ENCODE assay signal across 13 mouse cellular contexts in the genomic region with DNA sequence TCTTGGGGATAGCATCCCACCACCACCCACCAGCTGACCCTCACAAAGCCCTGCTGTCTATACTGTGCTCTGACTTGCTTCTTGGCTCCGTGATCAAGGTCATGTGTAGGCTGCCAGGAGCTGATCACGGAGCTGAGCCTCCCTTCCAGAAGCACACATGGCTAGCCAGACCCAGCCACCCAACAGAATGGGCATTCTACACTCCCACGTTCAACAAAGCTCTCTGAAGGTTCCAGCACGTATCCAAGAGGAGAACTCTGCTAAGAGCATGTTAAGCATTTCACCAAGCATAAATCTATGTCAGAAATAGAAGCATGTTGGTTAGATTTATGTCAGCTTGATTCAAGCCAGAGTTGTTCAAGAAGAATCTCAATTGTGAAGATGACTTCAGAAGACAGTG.
DNase-seq lines count a peak whose midpoint lies in the region.
"Had no signal": no experiment of that assay in that cellular context is flagged by ENCODE, and none has a peak within 500 bp of the region (broad histone marks: within the 10 kb centered on the region; RNA-seq: fewer than 3 reads in every experiment).

No protein-coding gene starts in this region.

- DNase-seq in cerebellum, adult 11-12 months: peak; percentile 18
- no peak for DNase-seq in cerebellum, adult 11 months
- DNase-seq in cerebellum, postnatal 14 days: peak; percentile 14 to 45
- DNase-seq in cerebellum, postnatal 36 days: no peak
- peak; percentile 22 for DNase-seq in left cerebral cortex, adult 11 months (ENCODE audit: low spot score)
- DNase-seq in left cerebral cortex, postnatal 10 days (ENCODE audit: extremely low spot score in 1 of 2, low spot score in 2 of 2): no peak
- DNase-seq in brain, adult 2 months (ENCODE audit: low read depth, low spot score): peak; percentile 65
- DNase-seq in c-Kit-positive CD71-positive TER-119-positive erythroid progenitor cells, embryonic 14.5 days (ENCODE audit: low spot score): no peak
- DNase-seq: adrenal gland, postnatal 14 days; embryo, embryonic 11 days; gastrocnemius, adult 2 months; gastrocnemius, postnatal 25 days; kidney, adult 18-20 months had no signal

- intact Hi-C loops in left cerebral cortex, postnatal 10 days (cut with DNase I): no loop called here

Comparison
In these comparisons a context has a peak if more than half of its experiments do, and no peak if none do; other contexts are left out.
1. DNase-seq: peak in cerebellum, adult 11-12 months (single experiment), cerebellum, postnatal 14 days (2 of 2), left cerebral cortex, adult 11 months (single experiment) and brain, adult 2 months (single experiment); none in cerebellum, adult 11 months (single experiment), cerebellum, postnatal 36 days (0 of 2), left cerebral cortex, postnatal 10 days (0 of 2) and c-Kit-positive CD71-positive TER-119-positive erythroid progenitor cells, embryonic 14.5 days (single experiment).